Mouse (Mus musculus) limb, embryonic 11.5 days (tissue): Measurements from ENCODE around the gene Cog1. TPM values are rescaled to one million over a fixed set of nuclear protein-coding genes. Genes with fewer than 3 reads are reported as not detected.
A peak's percentile ranks its signal among the peaks of the same experiment; 100 is the strongest.

ENCODE experiments used
- ATAC-seq: fragments of 200-750 bp; cut with Nextera tagmentation; 2 replicates; pipeline ENCODE4 v1.8.0; 2017; ENCODE audit warnings: low read depth; ENCODE audit not compliant: insufficient number of reproducible peaks, low FRiP score, low TSS enrichment
- DNase-seq: peaks from one replicate; pipeline ENCODE4 v3.0.0-alpha.2; 2015; ENCODE audit warnings: low spot score
- H3K27ac ChIP-seq: fragments of 300-500 bp; sonication (generic); replicated peaks from 2 replicates; pipeline ENCODE4 v1.5.1; 2014; ENCODE audit warnings: low read depth, mild to moderate bottlenecking, low read length
- H3K27me3 ChIP-seq: fragments of 300-500 bp; sonication (generic); 2 replicates; pipeline ENCODE4 v1.6.1; 2014; ENCODE audit warnings: mild to moderate bottlenecking, low read length, mixed read lengths; ENCODE audit not compliant: control insufficient read depth, insufficient read depth
- H3K36me3 ChIP-seq: fragments of 300-500 bp; sonication (generic); 2 replicates; pipeline ENCODE4 v1.6.1; 2014; ENCODE audit warnings: mild to moderate bottlenecking, low read length, moderate library complexity, mixed read lengths; ENCODE audit not compliant: control insufficient read depth, insufficient read depth
- H3K4me1 ChIP-seq: fragments of 300-500 bp; sonication (generic); 2 replicates; pipeline ENCODE4 v1.6.1; 2014; ENCODE audit warnings: low read length, mixed read lengths; ENCODE audit not compliant: control insufficient read depth, insufficient read depth
- H3K4me2 ChIP-seq: fragments of 300-500 bp; sonication (generic); 2 replicates; pipeline ENCODE4 v1.6.1; 2014; ENCODE audit warnings: low read depth, mild to moderate bottlenecking, moderate library complexity; ENCODE audit not compliant: severe bottlenecking
- H3K4me3 ChIP-seq: fragments of 300-500 bp; sonication (generic); 2 replicates; pipeline ENCODE4 v1.5.1; 2014; ENCODE audit warnings: low read depth, low read length
- H3K9ac ChIP-seq: fragments of 300-500 bp; sonication (generic); 2 replicates; pipeline ENCODE4 v1.6.1; 2014; ENCODE audit warnings: mild to moderate bottlenecking, low read length
- H3K9me3 ChIP-seq: fragments of 300-500 bp; sonication (generic); 2 replicates; pipeline ENCODE4 v1.6.1; 2016; ENCODE audit warnings: low read length; ENCODE audit not compliant: control insufficient read depth
- WGBS: fragments of 180-500 bp; shearing (Covaris S2); extraction: QIAGEN DNeasy Blood & Tissue Kit; methylation state at CpG from one replicate; pipeline ENCODE4 v1.1.7; 2014; 5-methylcytosine and 5-hydroxymethylcytosine counted together
- polyA plus RNA-seq: library from polyadenylated mRNA; unstranded; fragments of >200 nt; fragmentation: Nextera tagmentation; extraction: Ambion mirVana; gene quantifications from 2 replicates; pipeline ENCODE4 v1.2.1, GENCODE M21; 2014

Gene Cog1
- polyA plus RNA-seq, 1 experiment from 2014 or later, result 30.6 TPM

DNA sequence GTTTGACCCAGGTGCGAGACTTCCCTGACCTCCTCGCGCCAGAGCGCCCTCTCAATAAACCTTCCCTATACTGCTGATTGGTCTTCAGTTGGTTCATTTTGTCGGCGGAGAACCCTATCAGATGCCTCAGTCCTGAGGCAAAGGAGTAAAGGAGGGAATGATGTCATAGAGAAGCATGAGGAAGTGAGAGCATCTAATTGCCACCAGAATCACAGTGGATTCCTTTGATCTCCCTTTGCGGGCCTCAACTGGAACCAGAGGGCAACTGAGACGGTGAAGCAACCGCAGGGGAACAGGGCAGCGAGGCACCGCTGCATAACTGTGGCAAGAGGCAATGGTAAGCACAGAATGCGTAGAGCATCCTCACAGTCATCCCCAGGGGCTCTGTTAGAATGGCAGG lies 10.3 kb upstream of the Cog1 start:
- H3K9me3 ChIP-seq, result no peaks in the 10 kb centered on the region
- 87% methylated on average over 12 of the region's 12 CpGs for WGBS
- H3K9ac ChIP-seq, result no peak overlapping the region
- DNase-seq (no peak), ATAC-seq (no peak)
- H3K36me3 ChIP-seq, result no peaks in the 10 kb centered on the region
- no peak overlapping the region for H3K4me3 ChIP-seq
- H3K27me3 ChIP-seq, result no peaks in the 10 kb centered on the region
- H3K4me2 ChIP-seq, result no peak overlapping the region
- H3K4me1 ChIP-seq, result no peaks in the 10 kb centered on the region
- no peak overlapping the region for H3K27ac ChIP-seq

DNA sequence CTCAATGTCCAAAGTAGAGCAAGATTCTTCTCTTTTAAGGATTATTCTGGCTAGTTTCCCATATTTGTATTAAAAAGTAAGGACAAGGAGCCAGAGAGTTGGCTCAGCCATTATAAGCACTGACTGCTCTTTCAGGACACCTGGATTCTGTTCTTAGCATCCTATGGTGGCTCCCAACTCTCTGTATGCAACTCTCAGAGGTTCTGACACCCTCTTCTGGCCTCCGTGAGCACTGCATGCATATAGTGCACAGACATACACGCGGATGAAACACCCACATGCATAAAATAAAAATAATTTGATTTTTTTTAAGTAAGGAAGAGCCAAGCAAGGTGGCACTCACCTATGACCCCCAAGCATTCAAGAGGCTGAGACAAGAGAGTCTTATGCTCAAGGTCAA lies 3.8 kb upstream of the Cog1 start:
- H3K27me3 ChIP-seq, result no peaks in the 10 kb centered on the region
- no peak for DNase-seq
- no peaks in the 10 kb centered on the region for H3K9me3 ChIP-seq
- no peak overlapping the region for H3K4me3 ChIP-seq
- no peak for ATAC-seq
- H3K4me1 ChIP-seq, result peaks cover 6% of the 10 kb centered on the region; the same call in 1 of the 2 replicates
- no peak overlapping the region for H3K9ac ChIP-seq
- no peak overlapping the region for H3K4me2 ChIP-seq
- no peaks in the 10 kb centered on the region for H3K36me3 ChIP-seq
- 87% methylated on average over 3 of the region's 3 CpGs for WGBS
- H3K27ac ChIP-seq, result no peak overlapping the region

DNA sequence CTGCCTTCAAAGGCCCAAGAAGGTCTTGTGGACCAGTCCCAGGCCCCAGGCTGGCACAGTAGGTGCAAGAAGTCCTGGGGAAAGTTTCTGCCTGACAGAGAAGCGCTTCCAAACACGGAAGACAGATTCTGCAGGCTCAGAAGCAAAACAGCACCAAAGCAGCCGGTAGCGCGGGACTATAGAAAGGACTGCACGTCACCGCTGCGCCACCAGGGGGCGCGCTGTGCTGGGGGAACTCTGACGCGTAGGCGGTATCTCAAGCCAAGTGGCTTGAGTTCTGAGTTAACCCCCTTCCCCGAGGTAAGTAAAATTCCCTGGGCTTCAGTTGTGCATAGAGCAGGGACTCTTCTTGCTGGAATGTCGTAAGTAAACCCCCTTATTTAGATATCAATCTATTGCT lies 817 bp upstream of the Cog1 start:
- peak overlapping the region; percentile 26; the same call in 1 of the 2 replicates for H3K4me2 ChIP-seq
- no peak overlapping the region for H3K27ac ChIP-seq
- H3K36me3 ChIP-seq, result 0 out of 2 replicates have a peak, but pooled peaks cover 3% of the 10 kb centered on the region
- no peak for ATAC-seq
- 4% methylated on average over 15 of the region's 15 CpGs for WGBS
- peaks cover 14% of the 10 kb centered on the region for H3K4me1 ChIP-seq
- peak overlapping the region; percentile 24; the same call in 1 of the 2 replicates for H3K9ac ChIP-seq
- H3K9me3 ChIP-seq, result no peaks in the 10 kb centered on the region
- peak; percentile 92 for DNase-seq
- H3K27me3 ChIP-seq, result no peaks in the 10 kb centered on the region
- H3K4me3 ChIP-seq, result no peak overlapping the region

DNA sequence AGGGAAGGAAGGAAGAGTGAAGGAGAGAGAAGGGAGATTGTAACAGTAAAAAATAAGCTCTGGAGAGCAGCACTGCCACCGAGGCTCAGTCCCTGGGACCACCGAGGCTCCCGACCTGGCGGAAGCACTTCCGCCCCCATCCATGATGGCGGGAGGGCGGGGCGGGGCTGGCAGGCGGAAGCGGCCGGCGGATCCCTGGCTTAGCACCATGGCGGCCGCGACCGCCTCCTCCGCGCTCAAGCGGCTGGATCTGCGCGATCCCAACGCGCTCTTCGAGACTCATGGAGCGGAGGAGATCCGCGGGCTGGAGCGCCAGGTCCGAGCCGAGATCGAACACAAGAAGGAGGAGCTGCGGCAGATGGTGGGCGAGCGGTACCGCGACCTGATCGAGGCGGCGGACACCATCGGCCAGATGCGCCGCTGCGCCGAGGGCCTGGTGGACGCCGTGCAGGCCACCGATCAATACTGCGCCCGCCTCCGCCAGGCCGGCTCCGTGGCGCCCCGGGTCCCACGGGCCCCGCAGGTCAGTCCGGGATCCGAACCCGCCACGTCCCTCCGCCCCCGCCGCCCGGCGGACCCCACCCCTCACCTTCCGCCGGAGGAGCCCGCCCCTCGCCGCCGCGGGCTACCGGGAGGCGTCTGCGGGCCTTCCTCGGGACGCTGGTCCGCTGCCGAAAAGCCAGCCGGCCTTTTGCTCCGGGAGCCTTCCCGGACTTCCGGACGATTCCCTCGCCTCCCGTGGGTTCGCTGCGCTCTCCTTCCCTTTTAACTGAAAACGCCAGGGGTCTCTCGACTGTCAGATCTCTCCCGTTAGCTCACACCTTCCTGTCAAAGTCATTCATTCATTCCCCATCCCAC lies 613 bp downstream of the Cog1 start, which contains the start of gene Slc39a11:
Gene Slc39a11 (minus strand): TSS at position 727 of the 858 bp plus-strand sequence.
- Histone ChIP-seq H3K9ac (peak within 1 kb of the TSS; percentile 90), H3K27me3 (no peaks in the 10 kb centered on the region), H3K4me1 (peaks cover 21% of the 10 kb centered on the region), H3K27ac (peak within 1 kb of the TSS; percentile 79), H3K9me3 (no peaks in the 10 kb centered on the region), H3K4me2 (peak within 1 kb of the TSS; percentile 74), H3K4me3 (peak within 1 kb of the TSS; percentile 88), H3K36me3 (peaks cover 9% of the 10 kb centered on the region; the same call in 1 of the 2 replicates)
- DNase-seq (peak; percentile 85), ATAC-seq (peak; percentile 65; the same call in 1 of the 2 replicates)
- under 1% methylated on average over 77 of the region's 91 CpGs for WGBS

DNA sequence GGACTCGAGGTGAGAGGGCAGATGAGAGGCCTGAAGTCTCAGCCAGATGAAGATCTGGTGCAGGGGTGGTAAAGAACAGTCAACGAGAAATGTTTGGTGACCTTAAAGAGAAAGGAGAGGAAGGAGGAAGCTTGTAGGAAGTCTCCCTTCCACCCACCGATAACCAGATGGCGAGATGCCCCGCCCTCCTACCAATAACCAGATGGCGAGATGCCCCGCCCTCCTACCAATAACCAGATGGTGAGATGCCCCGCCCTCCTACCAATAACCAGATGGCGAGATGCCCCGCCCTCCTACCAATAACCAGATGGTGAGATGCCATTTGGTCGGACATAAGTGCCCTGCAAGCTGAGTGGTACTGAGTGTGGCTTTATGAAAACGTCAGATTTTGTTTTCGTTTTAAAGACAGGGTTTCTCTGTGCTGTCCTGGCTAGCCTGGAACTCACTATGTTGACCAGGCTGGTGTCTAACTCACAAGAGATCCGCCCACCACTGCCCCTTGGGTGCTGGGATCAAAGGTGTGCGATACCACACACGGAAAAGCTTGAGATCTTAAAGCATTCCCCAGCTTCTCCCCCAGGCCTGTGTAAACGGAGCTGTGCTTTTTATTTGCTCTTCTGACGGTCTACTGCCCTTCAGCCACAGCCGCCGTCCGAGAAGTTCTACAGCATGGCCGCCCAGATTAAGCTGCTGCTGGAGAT lies 2.4 kb downstream of the Cog1 start:
- H3K4me3 ChIP-seq, result peak overlapping the region; percentile 1; the same call in 1 of the 2 replicates
- H3K36me3 ChIP-seq, result peaks cover 12% of the 10 kb centered on the region
- no peak overlapping the region for H3K9ac ChIP-seq
- peak overlapping the region; percentile 74; the same call in 1 of the 2 replicates for H3K4me2 ChIP-seq
- 51% methylated on average over 22 of the region's 22 CpGs for WGBS
- peaks cover 29% of the 10 kb centered on the region for H3K4me1 ChIP-seq
- DNase-seq (no peak), ATAC-seq (no peak)
- no peaks in the 10 kb centered on the region for H3K27me3 ChIP-seq
- H3K27ac ChIP-seq, result peak overlapping the region; percentile 68
- H3K9me3 ChIP-seq, result no peaks in the 10 kb centered on the region

DNA sequence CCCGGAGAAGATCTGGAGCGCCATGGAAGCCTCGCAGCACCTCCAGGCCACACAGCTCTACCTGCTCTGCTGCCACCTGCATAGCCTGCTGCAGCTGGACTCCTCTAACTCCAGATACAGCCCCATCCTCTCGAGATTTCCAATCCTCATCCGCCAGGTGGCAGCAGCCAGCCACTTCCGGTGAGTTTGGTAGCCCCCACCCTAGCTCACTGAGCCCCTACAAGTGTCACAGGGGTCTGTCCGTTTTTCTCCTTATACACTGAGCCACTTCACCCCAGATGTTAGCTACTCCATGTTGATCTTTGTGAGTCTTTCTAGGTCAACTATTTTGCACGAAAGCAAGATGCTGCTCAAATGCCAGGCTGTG lies 2.9 kb downstream of the Cog1 start:
- Histone ChIP-seq H3K27ac (no peak overlapping the region), H3K4me2 (no peak overlapping the region), H3K27me3 (no peaks in the 10 kb centered on the region), H3K36me3 (peaks cover 13% of the 10 kb centered on the region), H3K9ac (no peak overlapping the region), H3K4me3 (no peak overlapping the region), H3K4me1 (peaks cover 29% of the 10 kb centered on the region), H3K9me3 (no peaks in the 10 kb centered on the region)
- ATAC-seq (no peak), DNase-seq (peak; percentile 72)
- WGBS, result 54% methylated on average over 8 of the region's 8 CpGs

DNA sequence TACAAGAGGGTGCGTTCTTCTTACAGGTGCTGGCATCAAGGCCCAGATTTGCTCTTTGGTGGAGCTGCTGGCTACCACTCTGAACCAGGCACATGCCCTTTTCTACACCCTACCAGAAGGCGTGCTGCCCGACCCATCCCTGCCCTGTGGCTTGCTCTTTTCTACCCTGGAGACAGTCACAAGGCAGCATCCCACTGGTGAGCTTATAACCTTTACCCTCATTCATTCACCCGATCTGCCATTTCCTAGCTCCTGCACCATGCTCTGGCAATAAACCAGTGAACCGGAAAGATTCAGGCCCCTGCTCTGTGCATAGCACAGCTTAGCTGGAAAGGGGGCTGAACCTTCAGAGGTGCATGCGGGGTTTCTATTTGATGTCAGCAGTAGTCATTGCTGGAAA lies 3.5 kb downstream of the Cog1 start:
- Histone ChIP-seq H3K4me1 (peaks cover 29% of the 10 kb centered on the region), H3K27ac (no peak overlapping the region)
- no peak for DNase-seq

DNA sequence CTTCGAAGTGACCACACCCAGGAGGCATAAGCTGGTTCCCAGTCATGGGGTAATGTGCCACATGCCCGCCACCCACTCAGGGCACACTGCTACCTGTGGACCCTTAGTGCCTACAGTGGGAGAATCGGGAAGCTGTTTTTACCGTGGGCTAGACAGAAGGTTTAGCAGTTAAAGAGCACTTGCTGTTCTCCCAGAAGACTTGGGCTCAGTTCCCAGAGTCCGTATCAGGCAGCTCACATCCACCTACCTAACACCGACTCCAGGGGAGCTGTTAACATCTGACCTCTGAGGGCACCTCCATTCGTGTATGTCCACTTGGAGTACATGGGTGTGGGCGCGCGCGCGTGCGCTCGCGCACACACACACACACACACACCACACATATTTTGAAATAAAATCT lies 5.1 kb downstream of the Cog1 start:
- Histone ChIP-seq H3K9ac (no peak overlapping the region), H3K4me2 (no peak overlapping the region), H3K9me3 (no peaks in the 10 kb centered on the region), H3K4me3 (no peak overlapping the region), H3K27ac (peak overlapping the region; percentile 9; the same call in 1 of the 2 replicates), H3K27me3 (no peaks in the 10 kb centered on the region), H3K4me1 (peaks cover 27% of the 10 kb centered on the region), H3K36me3 (peaks cover 24% of the 10 kb centered on the region)
- DNase-seq, result peak; percentile 38
- ATAC-seq, result no peak
- 78% methylated on average over 15 of the region's 15 CpGs for WGBS

More for the DNA sequence above, 3.5 kb downstream of the Cog1 start:
- peaks cover 17% of the 10 kb centered on the region for H3K36me3 ChIP-seq
- H3K27me3 ChIP-seq, result no peaks in the 10 kb centered on the region
- WGBS, result 88% methylated on average over 6 of the region's 6 CpGs
- H3K4me2 ChIP-seq, result no peak overlapping the region
- no peak overlapping the region for H3K9ac ChIP-seq
- no peak overlapping the region for H3K4me3 ChIP-seq
- no peaks in the 10 kb centered on the region for H3K9me3 ChIP-seq
- no peak for ATAC-seq
